Mouse (Mus musculus) small intestine, adult 2 months (tissue): ENCODE results near the gene Trmt10b.

Experiments used
- CTCF ChIP-seq: fragments of 200-500 bp; IDR thresholded peaks from 2 replicates; pipeline ENCODE4 v1.5.1; 2012; ENCODE audit warnings: low read depth, mild to moderate bottlenecking, control low read depth, inconsistent platforms, low read length, moderate library complexity, mixed read lengths; ENCODE audit not compliant: insufficient replicate concordance, insufficient read length; ENCODE audit errors: extremely low read depth
- POLR2A ChIP-seq: fragments of 200-500 bp; IDR thresholded peaks from 2 replicates; pipeline ENCODE4 v1.6.1; 2012; ENCODE audit warnings: low read depth, mild to moderate bottlenecking, control low read depth, inconsistent platforms, low read length, moderate library complexity

- TF ChIP-seq CTCF: no peak
- no peak for TF ChIP-seq POLR2A
These were observed 44.1 kb upstream of the Trmt10b start for GRCm38 (mm10) chr4:45252861-45253262.
